Mouse (Mus musculus) midbrain, embryonic 12.5 days (tissue): ENCODE data around the gene Cstf1. TPM values are rescaled to one million over a fixed set of nuclear protein-coding genes. Genes with fewer than 3 reads are reported as not detected.

Experiments used
- ATAC-seq: fragments of 200-750 bp; cut with Nextera tagmentation; 2 replicates; pipeline ENCODE4 v1.8.0; 2017; ENCODE audit warnings: low read depth, moderate TSS enrichment, moderate library complexity; ENCODE audit not compliant: low FRiP score
- H3K27ac ChIP-seq: fragments of 300-500 bp; sonication (generic); replicated peaks from 2 replicates; pipeline ENCODE4 v1.5.1; 2016; ENCODE audit warnings: mild to moderate bottlenecking
- H3K27me3 ChIP-seq: fragments of 300-500 bp; sonication (generic); 2 replicates; pipeline ENCODE4 v1.6.1; 2016; ENCODE audit warnings: mild to moderate bottlenecking
- H3K36me3 ChIP-seq: fragments of 300-500 bp; sonication (generic); 2 replicates; pipeline ENCODE4 v1.6.1; 2016
- H3K4me1 ChIP-seq: fragments of 300-500 bp; sonication (generic); 2 replicates; pipeline ENCODE4 v1.6.1; 2016
- H3K4me2 ChIP-seq: fragments of 300-500 bp; sonication (generic); replicated peaks from 2 replicates; pipeline ENCODE4 v1.6.1; 2016; ENCODE audit warnings: mild to moderate bottlenecking, moderate library complexity
- H3K4me3 ChIP-seq: fragments of 300-500 bp; sonication (generic); 2 replicates; pipeline ENCODE4 v1.5.1; 2016; ENCODE audit warnings: mild to moderate bottlenecking
- H3K9ac ChIP-seq: fragments of 300-500 bp; sonication (generic); replicated peaks from 2 replicates; pipeline ENCODE4 v1.6.1; 2016; ENCODE audit warnings: mild to moderate bottlenecking, moderate library complexity
- H3K9me3 ChIP-seq: fragments of 300-500 bp; sonication (generic); 2 replicates; pipeline ENCODE4 v1.6.1; 2016; ENCODE audit warnings: mild to moderate bottlenecking
- WGBS: fragments of 180-500 bp; shearing (Covaris S2); methylation state at CpG from one replicate; pipeline ENCODE4 v1.1.7; 2016; 5-methylcytosine and 5-hydroxymethylcytosine counted together
- polyA plus RNA-seq: library from polyadenylated mRNA; unstranded; fragments of >200 nt; fragmentation: Nextera tagmentation; extraction: Ambion mirVana; gene quantifications from 2 replicates; pipeline ENCODE4 v1.2.1, GENCODE M21; 2016

Gene Cstf1
- polyA plus RNA-seq, 1 experiment from 2014 or later, result 38.8 TPM

DNA sequence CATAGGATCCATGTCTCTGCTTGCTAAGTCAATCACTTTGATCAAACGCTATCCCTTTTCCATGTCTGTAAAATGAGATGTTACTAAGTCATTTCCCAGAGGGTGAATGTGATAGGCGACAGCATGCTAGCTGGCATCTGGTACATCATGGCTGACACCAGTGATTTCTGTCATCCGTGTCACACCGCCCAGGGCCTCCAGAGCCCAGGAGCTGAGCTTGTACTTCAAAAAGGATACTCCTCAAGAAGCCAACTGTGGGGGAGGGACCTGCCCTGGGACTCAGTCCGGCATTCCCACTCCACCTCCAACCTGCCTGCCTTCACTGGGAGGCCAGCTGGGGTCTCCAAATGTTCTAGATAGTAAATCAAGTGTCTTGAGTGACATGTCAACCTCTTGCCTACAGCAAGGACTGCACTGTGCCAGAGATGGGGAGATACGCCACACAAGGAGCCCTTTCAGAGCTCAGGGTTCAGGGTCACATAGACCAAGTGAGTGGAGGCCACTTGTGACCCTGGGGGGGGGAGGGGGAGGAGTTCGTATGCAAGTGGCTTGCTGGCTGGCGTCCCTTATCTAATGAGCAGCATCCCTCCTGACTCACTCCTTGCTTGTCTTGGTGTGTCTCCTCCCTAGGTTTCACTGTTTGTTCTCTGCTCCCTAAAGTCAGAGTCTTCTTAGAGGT is 23.4 kb upstream of the Cstf1 start:
- no peaks in the 10 kb centered on the region for H3K36me3 ChIP-seq
- 72% methylated on average over 8 of the region's 8 CpGs for WGBS
- peak overlapping the region; percentile 56; the same call in 1 of the 2 replicates for H3K27ac ChIP-seq
- H3K27me3 ChIP-seq, result no peaks in the 10 kb centered on the region; the same call in 1 of the 2 replicates
- no peak for ATAC-seq
- no peaks in the 10 kb centered on the region for H3K9me3 ChIP-seq
- H3K4me3 ChIP-seq, result peak overlapping the region; percentile 65; the same call in 1 of the 2 replicates
- H3K9ac ChIP-seq, result no peak overlapping the region
- H3K4me1 ChIP-seq, result peaks cover 21% of the 10 kb centered on the region
- H3K4me2 ChIP-seq, result peak overlapping the region; percentile 93

GRCm38 (mm10) chr2:172348297-172348950 is 22.1 kb upstream of the Cstf1 start:
- no peak overlapping the region for H3K9ac ChIP-seq
- H3K27ac ChIP-seq, result peak overlapping the region; percentile 56
- ATAC-seq, result no peak
- H3K36me3 ChIP-seq, result no peaks in the 10 kb centered on the region
- no peaks in the 10 kb centered on the region; the same call in 1 of the 2 replicates for H3K27me3 ChIP-seq
- no peaks in the 10 kb centered on the region for H3K9me3 ChIP-seq
- H3K4me3 ChIP-seq, result no peak overlapping the region
- 53% methylated on average over 3 of the region's 3 CpGs for WGBS
- H3K4me1 ChIP-seq, result peaks cover 29% of the 10 kb centered on the region
- peak overlapping the region; percentile 2; the same call in 1 of the 2 replicates for H3K4me2 ChIP-seq

DNA sequence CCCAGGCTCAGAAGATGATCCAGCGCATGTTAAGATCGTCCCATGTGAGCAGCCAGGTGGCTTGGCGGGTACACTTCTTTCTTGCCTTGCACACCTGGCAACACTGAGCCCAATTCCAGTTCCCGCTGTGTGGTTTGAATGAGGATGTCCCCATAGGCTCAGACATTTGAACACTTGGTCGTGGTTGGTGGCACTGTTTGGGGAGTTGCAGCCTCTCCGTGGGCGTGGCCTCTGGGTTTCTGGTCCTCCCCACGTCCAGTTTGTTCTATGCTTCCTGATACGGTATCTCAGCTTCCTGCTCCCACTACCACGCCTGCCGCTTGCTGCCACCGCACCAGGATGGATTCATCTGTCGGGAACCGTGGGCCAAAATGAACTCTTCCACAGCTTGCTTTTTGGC is 20.7 kb upstream of the Cstf1 start:
- Histone ChIP-seq H3K4me1 (peaks cover 28% of the 10 kb centered on the region), H3K36me3 (peaks cover 4% of the 10 kb centered on the region; the same call in 1 of the 2 replicates), H3K4me3 (no peak overlapping the region), H3K4me2 (no peak overlapping the region), H3K27ac (no peak overlapping the region), H3K27me3 (no peaks in the 10 kb centered on the region; the same call in 1 of the 2 replicates), H3K9ac (no peak overlapping the region), H3K9me3 (no peaks in the 10 kb centered on the region)
- 75% methylated on average over 14 of the region's 14 CpGs for WGBS
- no peak for ATAC-seq

- no peak for ATAC-seq
- Histone ChIP-seq H3K4me1 (peaks cover 27% of the 10 kb centered on the region), H3K9ac (no peak overlapping the region), H3K9me3 (no peaks in the 10 kb centered on the region), H3K36me3 (peaks cover 14% of the 10 kb centered on the region), H3K4me3 (no peak overlapping the region), H3K27me3 (no peaks in the 10 kb centered on the region; the same call in 1 of the 2 replicates), H3K27ac (no peak overlapping the region), H3K4me2 (no peak overlapping the region)
- 78% methylated on average over 8 of the region's 8 CpGs for WGBS
These were observed 19.7 kb upstream of the Cstf1 start for GRCm38 (mm10) chr2:172350773-172351172.

DNA sequence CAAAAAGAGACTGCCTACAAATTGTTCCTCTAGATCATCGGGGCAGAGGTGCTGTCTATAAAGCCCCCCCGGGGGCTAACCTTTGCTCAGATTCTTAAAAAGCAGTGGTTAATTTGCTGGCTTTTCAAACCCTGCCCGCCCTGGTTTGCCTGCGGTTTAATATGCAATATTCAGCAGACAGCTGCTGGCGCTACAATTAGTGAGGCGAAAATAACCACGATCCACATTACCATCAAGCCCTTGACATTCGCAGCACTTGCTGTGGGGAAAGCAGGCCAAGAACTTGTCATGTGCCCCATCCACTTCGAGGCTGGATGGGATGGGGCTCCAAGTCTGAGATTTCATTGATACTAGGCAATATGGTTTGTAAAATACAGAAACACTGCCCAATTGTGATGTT is 17.3 kb upstream of the Cstf1 start:
- Histone ChIP-seq H3K27ac (0 out of 2 replicates have a peak overlapping the region, but pooled peaks have one; percentile 8), H3K36me3 (peaks cover 39% of the 10 kb centered on the region), H3K27me3 (no peaks in the 10 kb centered on the region), H3K4me2 (no peak overlapping the region), H3K4me3 (no peak overlapping the region), H3K9me3 (no peaks in the 10 kb centered on the region), H3K9ac (no peak overlapping the region), H3K4me1 (peaks cover 19% of the 10 kb centered on the region; the same call in 1 of the 2 replicates)
- 66% methylated on average over 9 of the region's 9 CpGs for WGBS
- ATAC-seq, result no peak

DNA sequence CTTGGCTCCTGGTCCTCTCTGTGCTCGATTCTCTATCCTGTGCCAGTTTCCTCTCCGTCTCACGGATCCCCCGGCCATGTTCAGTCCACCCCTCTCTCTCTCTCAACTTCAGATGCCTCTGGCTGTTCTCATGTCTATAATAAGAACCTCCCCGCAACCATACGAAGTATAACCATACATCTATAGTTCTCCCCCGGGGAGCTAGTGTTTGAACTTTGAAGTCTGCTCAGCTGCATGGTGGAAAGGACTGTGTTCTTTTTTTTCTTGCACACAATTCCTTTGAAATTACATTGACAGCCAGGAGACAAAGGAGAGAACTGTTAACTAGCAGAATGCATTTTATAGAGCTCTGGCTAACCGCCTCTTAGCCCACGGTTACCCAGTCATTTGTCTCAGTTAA is 15.7 kb upstream of the Cstf1 start:
- Histone ChIP-seq H3K4me3 (no peak overlapping the region), H3K4me1 (peaks cover 12% of the 10 kb centered on the region; the same call in 1 of the 2 replicates), H3K9ac (no peak overlapping the region), H3K36me3 (peaks cover 54% of the 10 kb centered on the region), H3K9me3 (no peaks in the 10 kb centered on the region), H3K4me2 (no peak overlapping the region), H3K27me3 (no peaks in the 10 kb centered on the region), H3K27ac (0 out of 2 replicates have a peak overlapping the region, but pooled peaks have one; percentile 6)
- 72% methylated on average over 9 of the region's 9 CpGs for WGBS
- no peak for ATAC-seq

GRCm38 (mm10) chr2:172355833-172356232 is 14.6 kb upstream of the Cstf1 start:
- ATAC-seq, result no peak
- Histone ChIP-seq H3K4me2 (no peak overlapping the region), H3K4me3 (no peak overlapping the region), H3K9me3 (no peaks in the 10 kb centered on the region), H3K27ac (no peak overlapping the region), H3K9ac (no peak overlapping the region), H3K4me1 (peaks cover 12% of the 10 kb centered on the region; the same call in 1 of the 2 replicates), H3K36me3 (peaks cover 65% of the 10 kb centered on the region), H3K27me3 (no peaks in the 10 kb centered on the region)
- WGBS, result 90% methylated on average over 5 of the region's 5 CpGs

DNA sequence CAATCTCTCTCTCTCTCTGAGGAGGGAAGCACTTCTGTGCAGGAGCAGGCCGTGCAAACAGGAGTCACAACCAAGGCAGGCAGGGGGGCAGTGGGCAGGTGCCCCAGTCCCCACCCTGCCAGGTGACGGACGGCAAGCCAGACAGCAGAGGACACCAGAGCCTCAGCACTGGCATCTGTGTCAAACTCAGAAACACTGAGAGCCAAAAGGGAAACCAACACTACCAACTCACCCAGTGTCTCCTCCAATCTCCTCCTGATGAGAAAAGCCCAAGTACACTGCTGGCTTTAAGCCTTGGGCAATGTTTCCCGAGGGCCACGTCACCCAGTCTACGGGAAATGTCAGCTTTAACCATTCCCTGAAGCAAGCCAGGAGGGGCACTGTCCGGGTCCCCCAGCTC is 7.3 kb upstream of the Cstf1 start:
- ATAC-seq, result no peak
- Histone ChIP-seq H3K9ac (no peak overlapping the region), H3K4me2 (no peak overlapping the region), H3K4me1 (peaks cover 9% of the 10 kb centered on the region), H3K4me3 (no peak overlapping the region), H3K27ac (no peak overlapping the region), H3K36me3 (peaks cover 90% of the 10 kb centered on the region), H3K27me3 (no peaks in the 10 kb centered on the region), H3K9me3 (no peaks in the 10 kb centered on the region)
- 87% methylated on average over 7 of the region's 7 CpGs for WGBS

GRCm38 (mm10) chr2:172371258-172371657 is 777 bp downstream of the Cstf1 start:
- Histone ChIP-seq H3K4me3 (peak overlapping the region; percentile 95), H3K4me1 (peaks cover 33% of the 10 kb centered on the region), H3K9ac (peak overlapping the region; percentile 89), H3K27me3 (no peaks in the 10 kb centered on the region), H3K36me3 (peaks cover 47% of the 10 kb centered on the region), H3K27ac (peak overlapping the region; percentile 78), H3K4me2 (peak overlapping the region; percentile 69), H3K9me3 (no peaks in the 10 kb centered on the region)
- 0% methylated on average over 11 of the region's 11 CpGs for WGBS
- 0 out of 2 replicates have a peak, but pooled peaks have one; percentile 0 for ATAC-seq

DNA sequence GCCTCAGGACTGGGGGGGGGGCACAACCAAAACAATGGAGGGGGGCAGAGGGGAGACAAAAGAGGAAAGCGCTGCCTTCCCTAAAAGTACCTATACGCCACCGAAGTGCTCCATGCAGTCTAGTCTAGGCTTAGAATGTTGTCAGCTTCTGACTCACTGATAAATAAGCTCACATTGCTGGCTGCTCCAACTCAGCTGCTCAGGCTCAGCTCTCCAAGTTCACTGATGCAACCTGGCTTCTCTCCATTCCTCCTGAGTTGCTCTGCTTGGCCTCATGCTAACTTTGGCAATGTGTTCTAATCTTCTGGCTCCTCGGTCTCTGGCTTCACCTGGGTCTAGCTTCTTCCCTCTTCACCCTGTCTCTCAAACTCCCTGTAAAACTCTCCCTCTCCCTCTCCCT is 6.1 kb downstream of the Cstf1 start:
- Histone ChIP-seq H3K36me3 (peaks cover 87% of the 10 kb centered on the region), H3K4me1 (peaks cover 6% of the 10 kb centered on the region)
- ATAC-seq, result no peak

GRCm38 (mm10) chr2:172376999-172377515 is 6.6 kb downstream of the Cstf1 start:
- H3K27ac ChIP-seq, result no peak overlapping the region
- no peaks in the 10 kb centered on the region for H3K9me3 ChIP-seq
- no peak overlapping the region for H3K9ac ChIP-seq
- H3K36me3 ChIP-seq, result peaks cover 92% of the 10 kb centered on the region
- H3K4me1 ChIP-seq, result 0 out of 2 replicates have a peak, but pooled peaks cover 1% of the 10 kb centered on the region
- H3K4me3 ChIP-seq, result no peak overlapping the region
- no peaks in the 10 kb centered on the region for H3K27me3 ChIP-seq
- ATAC-seq, result no peak
- H3K4me2 ChIP-seq, result no peak overlapping the region
- 69% methylated on average over 5 of the region's 5 CpGs for WGBS

More for the DNA sequence above, 6.1 kb downstream of the Cstf1 start:
- H3K9ac ChIP-seq, result no peak overlapping the region
- no peak overlapping the region for H3K27ac ChIP-seq
- 97% methylated on average over 4 of the region's 4 CpGs for WGBS
- H3K4me2 ChIP-seq, result no peak overlapping the region
- H3K4me3 ChIP-seq, result no peak overlapping the region
- no peaks in the 10 kb centered on the region for H3K9me3 ChIP-seq
- no peaks in the 10 kb centered on the region for H3K27me3 ChIP-seq

DNA sequence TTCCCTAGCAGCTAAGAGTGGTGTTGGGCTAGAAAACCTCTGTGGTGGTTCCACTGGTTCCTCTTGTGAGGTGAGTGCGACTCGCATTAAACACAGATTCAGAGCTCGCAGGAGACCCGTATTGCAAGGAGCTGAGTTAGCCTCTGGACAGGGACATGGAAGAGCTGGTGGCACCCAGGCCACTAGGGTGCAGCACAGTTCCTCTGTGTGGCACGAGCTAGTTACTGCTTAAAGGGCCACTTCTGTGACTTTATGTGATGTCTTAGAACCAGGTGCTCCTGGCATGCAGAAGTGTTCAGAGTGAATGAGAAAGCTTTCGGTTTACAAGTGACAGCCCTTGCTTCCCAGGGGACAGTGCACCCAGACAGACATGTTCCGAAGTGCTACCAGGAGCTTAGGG is 7.9 kb downstream of the Cstf1 start:
- Histone ChIP-seq H3K9me3 (no peaks in the 10 kb centered on the region), H3K9ac (no peak overlapping the region), H3K27ac (no peak overlapping the region), H3K4me2 (no peak overlapping the region), H3K4me3 (no peak overlapping the region), H3K27me3 (no peaks in the 10 kb centered on the region), H3K4me1 (no peaks in the 10 kb centered on the region), H3K36me3 (peaks cover 93% of the 10 kb centered on the region)
- no peak for ATAC-seq
- 75% methylated on average over 7 of the region's 7 CpGs for WGBS
